Mouse (Mus musculus): ENCODE data around the gene Pdxp. TPM values are rescaled to one million over a fixed set of nuclear protein-coding genes. Genes with fewer than 3 reads are reported as not detected.
A peak's percentile ranks its signal among the peaks of the same experiment; 100 is the strongest.

The Pdxp gene
- polyA plus RNA-seq, 1 experiment from 2014 or later = 35.7 TPM

DNA sequence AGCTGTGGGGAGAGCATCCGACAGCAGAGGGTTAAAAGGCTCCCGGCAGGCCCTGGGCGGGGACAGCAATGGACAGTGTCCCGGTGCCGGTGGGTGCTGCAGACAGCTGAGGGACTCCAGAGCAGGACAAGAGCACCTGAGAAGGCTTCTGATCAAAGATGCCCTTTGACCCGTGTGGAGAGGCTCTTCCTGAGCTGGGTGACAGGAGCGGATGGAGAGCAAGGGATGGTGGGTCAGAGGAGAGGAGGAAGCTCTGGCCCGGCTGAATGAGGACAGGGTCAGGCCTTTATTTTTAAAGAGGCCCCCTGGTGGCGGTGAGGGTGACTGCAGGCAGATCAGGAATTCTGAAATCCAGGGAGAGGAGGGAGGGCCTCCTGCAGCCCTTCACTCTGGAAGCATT is 28.9 kb downstream of the Pdxp start:
- under 1% methylated on average over 9 of the region's 9 CpGs for WGBS
- Histone ChIP-seq H3K27ac (peak overlapping the region; percentile 82), H3K4me3 (peak overlapping the region; percentile 51)

DNA sequence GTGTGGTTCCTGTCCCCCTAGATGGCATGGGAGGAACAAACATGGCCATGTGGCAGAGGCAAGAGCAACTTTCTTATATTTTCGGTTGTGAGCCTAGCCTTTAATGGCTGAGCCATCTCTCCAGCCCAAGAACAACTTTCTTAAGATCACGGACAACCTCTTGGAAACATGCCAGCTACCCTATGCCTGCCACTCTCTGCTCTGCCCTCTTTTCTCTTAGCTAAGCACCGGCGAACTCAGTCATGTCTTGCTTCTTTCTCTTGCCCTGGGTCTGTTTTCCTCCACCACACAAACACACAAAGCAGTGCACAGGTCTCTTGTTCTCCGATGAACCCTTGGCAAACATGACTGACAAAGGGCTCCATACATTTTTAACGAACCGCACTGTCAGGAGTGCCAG is 32.5 kb downstream of the Pdxp start:
- 84% methylated on average over 7 of the region's 7 CpGs for WGBS
- no peak overlapping the region for H3K4me3 ChIP-seq
- H3K36me3 ChIP-seq = peaks cover 7% of the 10 kb centered on the region
- H3K9me3 ChIP-seq = no peaks in the 10 kb centered on the region
- H3K4me1 ChIP-seq = peaks cover 29% of the 10 kb centered on the region
- peaks cover 14% of the 10 kb centered on the region for H3K27me3 ChIP-seq (ENCODE audit: insufficient read depth, poor library complexity, severe bottlenecking)
- no peak for DNase-seq (ENCODE audit: low spot score)
- H3K27ac ChIP-seq = no peak overlapping the region

More for the DNA sequence above, 28.9 kb downstream of the Pdxp start:
- H3K36me3 ChIP-seq = peaks cover 43% of the 10 kb centered on the region
- peak; percentile 92 for DNase-seq (ENCODE audit: low spot score)
- peaks cover 16% of the 10 kb centered on the region for H3K4me1 ChIP-seq
- peaks cover 14% of the 10 kb centered on the region for H3K27me3 ChIP-seq (ENCODE audit: insufficient read depth, poor library complexity, severe bottlenecking)
- H3K9me3 ChIP-seq = no peaks in the 10 kb centered on the region

DNA sequence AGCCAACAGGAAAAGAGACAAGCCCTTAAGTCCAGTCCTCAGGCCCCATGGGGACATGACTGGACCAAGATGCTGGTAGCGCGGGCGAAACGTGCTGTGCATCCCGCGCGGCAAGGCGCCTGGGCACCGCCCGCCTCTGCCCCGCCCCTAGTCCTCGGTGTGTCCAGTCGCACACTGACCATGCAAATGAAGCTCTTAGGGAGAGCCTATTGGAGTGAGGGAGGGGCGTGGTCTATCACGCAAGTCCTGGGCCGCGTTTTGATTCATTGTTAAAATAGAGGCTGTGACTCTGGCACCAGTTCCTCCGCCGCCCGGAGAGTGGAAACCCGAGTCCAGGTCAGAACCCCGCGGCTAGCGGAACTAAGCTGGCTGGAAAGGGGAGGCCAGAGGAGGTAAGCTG is 33.9 kb downstream of the Pdxp start, which contains the start of gene Triobp:
Triobp (plus strand) TSS at position 68 of the 400 bp plus-strand sequence.
- Histone ChIP-seq H3K27me3 (ENCODE audit: insufficient read depth, poor library complexity, severe bottlenecking) (peaks cover 14% of the 10 kb centered on the region), H3K4me3 (peak within 1 kb of the TSS; percentile 60), H3K36me3 (peaks cover 4% of the 10 kb centered on the region; the same call in 1 of the 2 replicates), H3K27ac (peak within 1 kb of the TSS; percentile 81), H3K4me1 (peaks cover 24% of the 10 kb centered on the region), H3K9me3 (no peaks in the 10 kb centered on the region)
- DNase-seq (ENCODE audit: low spot score) = peak; percentile 96
- WGBS = under 1% methylated on average over 24 of the region's 24 CpGs

DNA sequence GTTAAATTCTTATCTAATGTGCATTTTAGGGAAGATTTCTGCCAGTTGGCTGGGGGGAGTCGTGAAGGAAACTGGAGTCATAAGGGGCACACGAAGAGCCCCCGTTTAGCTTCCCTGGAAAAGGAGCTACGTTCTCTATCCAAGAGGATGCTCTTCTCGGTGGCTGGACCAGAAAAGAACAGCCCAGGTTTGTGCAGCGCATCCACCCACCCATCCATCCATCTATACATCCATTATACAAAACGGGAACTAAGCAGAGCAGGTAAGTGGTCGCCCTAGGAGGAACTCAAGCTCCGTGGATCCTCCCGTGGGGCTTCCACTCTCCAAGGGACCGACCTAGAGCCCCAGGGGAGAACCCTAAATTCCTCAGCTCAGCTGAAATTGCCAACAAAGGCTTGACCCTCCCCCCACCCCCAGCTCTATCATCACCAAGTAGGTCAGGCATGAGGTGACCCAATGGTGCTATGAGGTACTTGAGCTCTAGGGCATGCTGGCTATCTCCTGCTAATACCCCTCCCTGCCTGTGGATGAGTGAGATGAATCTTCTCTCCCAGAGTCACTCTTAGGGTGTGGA is 34.5 kb downstream of the Pdxp start:
- H3K27ac ChIP-seq = peak overlapping the region; percentile 81
- no peaks in the 10 kb centered on the region for H3K9me3 ChIP-seq
- 10% methylated on average over 11 of the region's 11 CpGs for WGBS
- peak; percentile 75 for DNase-seq (ENCODE audit: low spot score)
- H3K27me3 ChIP-seq (ENCODE audit: insufficient read depth, poor library complexity, severe bottlenecking) = peaks cover 14% of the 10 kb centered on the region
- peak overlapping the region; percentile 60 for H3K4me3 ChIP-seq
- peaks cover 18% of the 10 kb centered on the region for H3K4me1 ChIP-seq
- peaks cover 4% of the 10 kb centered on the region; the same call in 1 of the 2 replicates for H3K36me3 ChIP-seq

DNA sequence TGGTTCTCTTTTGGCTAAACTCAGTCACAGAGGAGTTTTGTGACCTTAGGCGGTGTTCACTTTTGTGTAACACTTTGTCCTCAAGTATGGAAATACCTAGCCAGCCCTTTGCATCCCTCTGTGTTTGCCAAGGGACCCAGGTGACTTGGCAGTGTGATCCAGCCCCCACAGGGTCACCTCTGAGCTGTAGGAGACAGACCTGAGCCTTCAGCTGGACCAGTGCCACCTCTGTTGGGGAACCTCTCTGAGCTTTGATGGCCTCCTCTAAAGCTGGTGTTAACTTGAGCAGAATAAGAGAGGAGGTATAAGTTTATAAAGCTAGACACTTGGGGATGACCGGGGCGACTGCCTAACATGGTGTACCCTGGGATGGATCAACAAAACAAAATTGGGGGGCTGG is 35.2 kb downstream of the Pdxp start:
- WGBS = 93% methylated on average over 3 of the region's 3 CpGs
- no peaks in the 10 kb centered on the region for H3K9me3 ChIP-seq
- H3K4me3 ChIP-seq = no peak overlapping the region
- DNase-seq (ENCODE audit: low spot score) = no peak
- no peak overlapping the region for H3K27ac ChIP-seq
- peaks cover 8% of the 10 kb centered on the region for H3K36me3 ChIP-seq
- H3K27me3 ChIP-seq (ENCODE audit: insufficient read depth, poor library complexity, severe bottlenecking) = peaks cover 14% of the 10 kb centered on the region
- H3K4me1 ChIP-seq = peaks cover 17% of the 10 kb centered on the region

DNA sequence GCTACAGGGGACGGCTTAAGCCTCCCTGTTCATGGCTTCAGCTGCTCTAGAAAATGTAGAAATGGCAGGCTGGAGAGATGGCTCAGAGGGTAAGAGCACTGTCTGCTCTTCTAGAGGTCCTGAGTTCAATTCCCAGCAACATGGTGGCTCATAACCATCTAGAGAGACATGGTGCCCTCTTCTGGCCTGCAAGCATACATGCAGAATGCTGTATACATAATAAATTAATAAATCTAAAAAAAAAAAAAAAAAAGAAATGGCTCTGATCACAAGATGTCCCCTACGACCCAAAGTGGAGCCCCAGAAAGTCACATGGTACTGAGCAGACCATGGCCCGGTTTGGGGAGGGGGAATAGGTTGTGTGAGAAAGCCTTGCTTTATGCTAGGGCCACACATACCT is 41.9 kb downstream of the Pdxp start:
- Histone ChIP-seq H3K27ac (no peak overlapping the region), H3K36me3 (peaks cover 17% of the 10 kb centered on the region)
- 69% methylated on average over 3 of the region's 3 CpGs for WGBS

GRCm38 (mm10) chr15:78956351-78956750 is 42.6 kb downstream of the Pdxp start:
- H3K36me3 ChIP-seq = peaks cover 20% of the 10 kb centered on the region
- peaks cover 10% of the 10 kb centered on the region for H3K4me1 ChIP-seq
- no peak overlapping the region for H3K4me3 ChIP-seq
- 60% methylated on average over 4 of the region's 4 CpGs for WGBS
- H3K27ac ChIP-seq = no peak overlapping the region
- no peaks in the 10 kb centered on the region for H3K9me3 ChIP-seq
- DNase-seq (ENCODE audit: low spot score) = no peak
- H3K27me3 ChIP-seq (ENCODE audit: insufficient read depth, poor library complexity, severe bottlenecking) = no peaks in the 10 kb centered on the region

More for the DNA sequence above, 41.9 kb downstream of the Pdxp start:
- DNase-seq (ENCODE audit: low spot score) = no peak
- Histone ChIP-seq H3K4me3 (no peak overlapping the region), H3K27me3 (ENCODE audit: insufficient read depth, poor library complexity, severe bottlenecking) (no peaks in the 10 kb centered on the region), H3K9me3 (no peaks in the 10 kb centered on the region), H3K4me1 (peaks cover 10% of the 10 kb centered on the region)

- WGBS = 49% methylated on average over 15 of the region's 15 CpGs
- Histone ChIP-seq H3K4me1 (peaks cover 10% of the 10 kb centered on the region), H3K27ac (peak overlapping the region; percentile 49; the same call in 1 of the 2 replicates), H3K27me3 (ENCODE audit: insufficient read depth, poor library complexity, severe bottlenecking) (no peaks in the 10 kb centered on the region), H3K36me3 (peaks cover 20% of the 10 kb centered on the region), H3K9me3 (no peaks in the 10 kb centered on the region), H3K4me3 (no peak overlapping the region)
- no peak for DNase-seq (ENCODE audit: low spot score)
Observed at GRCm38 (mm10) chr15:78957021-78957420, 43.3 kb downstream of the Pdxp start.

DNA sequence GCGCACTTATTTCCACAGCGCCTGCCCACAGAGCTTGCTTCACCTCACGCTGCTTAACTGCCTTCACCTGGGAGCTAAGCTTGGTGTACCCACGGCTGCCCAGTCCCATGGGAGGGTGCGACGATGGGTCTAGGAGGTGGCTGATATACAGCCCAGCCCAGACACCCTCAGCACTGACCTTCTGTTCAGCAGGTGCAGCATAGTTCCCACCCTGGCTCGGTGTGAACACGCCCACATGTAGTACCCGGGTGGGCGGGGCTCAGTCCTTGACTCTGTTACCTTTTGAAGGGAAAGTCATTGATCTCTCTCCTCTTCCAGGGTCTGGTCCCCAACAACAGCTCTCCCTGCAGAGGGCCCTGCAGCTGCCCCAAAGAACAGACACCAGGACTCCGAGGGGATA is 45.8 kb downstream of the Pdxp start:
- peaks cover 10% of the 10 kb centered on the region; the same call in 1 of the 2 replicates for H3K36me3 ChIP-seq

DNA sequence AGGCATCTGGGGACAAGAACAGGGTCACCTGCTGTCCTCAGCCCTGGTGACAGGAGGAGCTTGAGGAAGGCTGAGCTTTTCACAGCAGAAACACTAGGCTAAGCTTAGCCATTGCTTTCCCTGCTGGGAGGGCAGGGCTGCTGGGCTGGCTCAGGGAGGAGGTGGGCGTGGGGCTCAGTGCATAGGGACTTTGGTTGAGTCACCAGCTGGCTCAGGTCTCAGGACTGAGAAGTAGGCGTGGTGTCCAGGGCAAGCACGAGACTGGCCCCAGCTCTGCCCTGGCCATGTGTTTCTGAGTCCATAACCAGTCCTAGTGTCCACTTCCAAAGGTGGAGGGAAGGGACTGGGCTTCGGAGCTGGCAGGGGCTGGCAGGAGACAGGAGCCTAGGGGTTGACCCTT is 46.4 kb downstream of the Pdxp start:
- WGBS = 74% methylated on average over 4 of the region's 4 CpGs
- Histone ChIP-seq H3K36me3 (peaks cover 10% of the 10 kb centered on the region; the same call in 1 of the 2 replicates), H3K27ac (no peak overlapping the region), H3K9me3 (no peaks in the 10 kb centered on the region), H3K27me3 (ENCODE audit: insufficient read depth, poor library complexity, severe bottlenecking) (no peaks in the 10 kb centered on the region), H3K4me1 (peaks cover 15% of the 10 kb centered on the region), H3K4me3 (no peak overlapping the region)
- DNase-seq (ENCODE audit: low spot score) = no peak

More for the DNA sequence above, 45.8 kb downstream of the Pdxp start:
- Histone ChIP-seq H3K27ac (no peak overlapping the region), H3K4me1 (peaks cover 15% of the 10 kb centered on the region), H3K9me3 (no peaks in the 10 kb centered on the region), H3K27me3 (ENCODE audit: insufficient read depth, poor library complexity, severe bottlenecking) (no peaks in the 10 kb centered on the region), H3K4me3 (no peak overlapping the region)
- WGBS = 84% methylated on average over 11 of the region's 11 CpGs
- DNase-seq (ENCODE audit: low spot score) = no peak

DNA sequence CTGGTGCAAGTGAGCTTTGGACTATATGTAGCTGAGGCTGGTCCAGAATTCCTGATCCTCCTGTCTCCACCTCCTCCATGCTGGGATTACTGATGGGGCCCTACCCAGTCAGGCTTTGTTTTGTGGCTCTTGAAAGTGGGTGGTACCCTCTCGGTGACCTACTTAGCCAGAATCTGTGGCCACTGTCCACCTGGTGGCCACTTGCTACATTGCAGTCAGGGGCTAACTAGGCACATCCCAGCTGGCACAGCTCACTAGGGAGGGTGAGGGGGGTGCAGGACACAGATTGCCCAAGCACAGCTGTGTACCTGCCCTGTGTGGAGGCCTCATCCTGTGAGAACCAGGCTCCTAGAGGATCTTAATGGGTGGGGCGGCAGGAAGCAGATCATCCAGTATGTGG is 49.2 kb downstream of the Pdxp start:
- Histone ChIP-seq H3K9me3 (no peaks in the 10 kb centered on the region), H3K27ac (0 out of 2 replicates have a peak overlapping the region, but pooled peaks have one; percentile 2), H3K27me3 (ENCODE audit: insufficient read depth, poor library complexity, severe bottlenecking) (peaks cover 10% of the 10 kb centered on the region), H3K4me3 (no peak overlapping the region), H3K4me1 (peaks cover 5% of the 10 kb centered on the region; the same call in 1 of the 2 replicates), H3K36me3 (peaks cover 23% of the 10 kb centered on the region)
- no peak for DNase-seq (ENCODE audit: low spot score)
- WGBS = 31% methylated on average over 2 of the region's 2 CpGs
